Mouse (Mus musculus) B cell, adult 2 months (primary cell): ENCODE measurements around the gene Zbtb22.

ENCODE experiments used
- DNase-seq, 2 experiments: peaks; one replicate each; pipeline ENCODE4 v3.0.0; 2022

Zbtb22 gene

GRCm38 (mm10) chr17:33925406-33926116 lies 9.9 kb downstream of the Zbtb22 start:
- DNase-seq = no peak

GRCm38 (mm10) chr17:33926207-33926932 lies 10.7 kb downstream of the Zbtb22 start:
- peak; percentile 35 to 44 for DNase-seq

- no peak for DNase-seq
Measured at GRCm38 (mm10) chr17:33928251-33928947, 12.7 kb downstream of the Zbtb22 start.

- peak; percentile 96 to 97 for DNase-seq
Measured at GRCm38 (mm10) chr17:33929371-33930279, 13.9 kb downstream of the Zbtb22 start, which contains the start of gene Rgl2. Gene Rgl2 (plus strand): TSS chr17:33929543.

GRCm38 (mm10) chr17:33930280-33931158 lies 14.8 kb downstream of the Zbtb22 start:
- peak; percentile 58 to 63 for DNase-seq

GRCm38 (mm10) chr17:33931159-33931866 lies 15.6 kb downstream of the Zbtb22 start:
- DNase-seq = peak; percentile 29 to 35

- DNase-seq = no peak
Measured at GRCm38 (mm10) chr17:33931947-33932346, 16.2 kb downstream of the Zbtb22 start.

- no peak for DNase-seq
Measured at GRCm38 (mm10) chr17:33932448-33932847, 16.7 kb downstream of the Zbtb22 start.

- no peak for DNase-seq
Measured at GRCm38 (mm10) chr17:33932970-33933369, 17.3 kb downstream of the Zbtb22 start.

GRCm38 (mm10) chr17:33935422-33936055 lies 19.8 kb downstream of the Zbtb22 start:
- no peak for DNase-seq

- no peak for DNase-seq
Measured at GRCm38 (mm10) chr17:33936993-33937392, 21.3 kb downstream of the Zbtb22 start.

GRCm38 (mm10) chr17:33938783-33939182 lies 23.1 kb downstream of the Zbtb22 start:
- DNase-seq = no peak

GRCm38 (mm10) chr17:33940206-33940805 lies 24.6 kb downstream of the Zbtb22 start, which contains the start of the genes Pfdn6 and Wdr46:
Gene Pfdn6 (minus strand): TSS chr17:33940343.
Gene Wdr46 (plus strand): TSS chr17:33940660.
- peak; percentile 85 for DNase-seq

- DNase-seq = no peak
Measured at GRCm38 (mm10) chr17:33940981-33941380, 25.3 kb downstream of the Zbtb22 start.

GRCm38 (mm10) chr17:33941381-33941780 lies 25.7 kb downstream of the Zbtb22 start:
- DNase-seq = no peak

GRCm38 (mm10) chr17:33943454-33943853 lies 27.8 kb downstream of the Zbtb22 start:
- no peak for DNase-seq

- DNase-seq = no peak
Measured at GRCm38 (mm10) chr17:33947430-33948089, 31.9 kb downstream of the Zbtb22 start.

GRCm38 (mm10) chr17:33948090-33948904 lies 32.6 kb downstream of the Zbtb22 start:
- no peak for DNase-seq
